Mouse (Mus musculus): ENCODE measurements at regions not wholly inside any gene's neighbourhood (a gene's known extent, or its start where the extent isn't known, plus 50 kb on each side); places are given as distances from the start of the nearest gene placed in this dataset.

- DNase-seq (ENCODE audit: extremely low spot score, low read depth, low spot score) = no peak
These were observed 256.7 kb downstream of the Tgfb2 start for GRCm38 (mm10) chr1:186448841-186449650.

GRCm38 (mm10) chr1:186447521-186447920 is 258.3 kb downstream of the Tgfb2 start:
- no peak for DNase-seq (ENCODE audit: extremely low spot score, low read depth, low spot score)

DNA sequence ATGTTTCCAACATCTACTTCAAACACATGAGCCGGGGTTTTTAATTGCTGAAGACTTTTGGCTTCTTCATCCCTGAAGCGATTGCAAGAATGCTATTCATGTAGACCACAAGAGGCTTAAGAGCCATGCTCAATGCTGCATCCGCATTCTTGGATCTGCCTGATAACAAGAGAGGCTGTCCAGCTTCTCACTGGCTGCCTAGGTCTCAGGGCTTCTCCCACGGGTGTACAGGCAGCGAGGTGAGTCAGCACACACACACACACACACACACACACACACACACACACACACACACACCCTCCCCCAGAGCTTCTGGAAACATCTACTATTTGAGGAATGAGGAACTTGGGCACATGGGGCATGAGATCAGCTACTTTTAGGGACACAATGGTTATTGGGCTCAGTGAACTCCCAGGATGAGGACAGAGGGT is 261.1 kb downstream of the Tgfb2 start:
- no peak for DNase-seq (ENCODE audit: extremely low spot score, low read depth, low spot score)

- no peak for DNase-seq (ENCODE audit: extremely low spot score, low read depth, low spot score)
These were observed 263.6 kb downstream of the Tgfb2 start for GRCm38 (mm10) chr1:186442160-186442559.

DNA sequence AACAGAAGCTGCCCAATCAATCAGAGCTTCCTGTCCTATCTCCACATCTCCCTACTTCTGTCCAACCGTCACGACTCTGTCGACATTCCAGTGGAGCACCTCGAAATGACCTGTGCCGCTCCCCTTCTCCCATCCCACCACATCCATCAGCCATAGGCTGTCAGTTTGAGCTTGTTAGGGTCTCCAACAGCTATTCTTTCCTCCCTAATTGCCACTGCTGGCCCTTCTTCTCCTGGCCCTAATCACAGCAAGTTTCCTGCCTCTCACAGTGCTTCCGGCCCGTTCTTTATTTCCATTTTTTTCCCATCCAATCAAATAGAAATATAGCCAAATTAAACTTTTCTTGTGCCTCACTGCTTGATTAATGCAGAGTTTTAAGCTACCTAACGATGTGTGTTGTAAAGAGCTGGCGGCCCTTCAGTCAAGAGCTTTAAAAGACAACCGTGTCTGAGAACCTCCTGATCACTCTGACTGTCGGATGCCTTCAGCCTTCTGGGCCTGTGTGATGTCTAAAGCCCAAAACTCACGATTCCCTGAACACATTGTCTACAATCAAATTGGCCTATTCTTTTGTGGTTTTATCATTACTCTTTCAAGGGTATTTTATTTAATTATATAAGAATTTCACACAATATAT is 270.3 kb downstream of the Tgfb2 start:
- no peak for DNase-seq (ENCODE audit: extremely low spot score, low read depth, low spot score)

- no peak for DNase-seq (ENCODE audit: extremely low spot score, low read depth, low spot score)
These were observed 271.0 kb downstream of the Tgfb2 start for GRCm38 (mm10) chr1:186434782-186435181.

- DNase-seq (ENCODE audit: extremely low spot score, low read depth, low spot score) = no peak
These were observed 271.8 kb downstream of the Tgfb2 start for GRCm38 (mm10) chr1:186434007-186434406.

DNA sequence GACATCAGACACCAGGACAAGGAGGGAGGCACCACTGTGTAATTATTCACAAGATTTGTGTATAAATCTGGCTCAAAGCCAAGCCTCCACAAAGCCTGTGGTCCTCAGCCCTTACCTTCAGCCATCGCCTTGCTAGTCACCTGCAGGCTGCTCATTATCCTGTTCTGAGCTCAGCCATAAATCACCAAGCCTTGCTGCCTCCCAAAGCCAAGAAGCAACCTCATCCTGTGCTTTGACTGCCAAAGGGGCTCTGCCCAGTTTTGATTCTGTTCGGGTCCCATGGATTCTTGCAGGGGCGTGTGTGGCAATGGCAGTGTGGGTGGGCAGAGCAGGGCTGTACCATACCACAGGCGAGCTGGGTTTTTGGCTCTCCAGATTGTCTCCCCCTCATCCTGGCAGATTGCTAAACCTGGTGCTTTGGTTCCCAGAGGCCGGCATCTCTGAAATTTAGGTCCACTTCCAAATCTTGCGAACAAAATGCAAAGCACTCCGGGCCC is 272.6 kb downstream of the Tgfb2 start:
- DNase-seq (ENCODE audit: extremely low spot score, low read depth, low spot score) = no peak

DNA sequence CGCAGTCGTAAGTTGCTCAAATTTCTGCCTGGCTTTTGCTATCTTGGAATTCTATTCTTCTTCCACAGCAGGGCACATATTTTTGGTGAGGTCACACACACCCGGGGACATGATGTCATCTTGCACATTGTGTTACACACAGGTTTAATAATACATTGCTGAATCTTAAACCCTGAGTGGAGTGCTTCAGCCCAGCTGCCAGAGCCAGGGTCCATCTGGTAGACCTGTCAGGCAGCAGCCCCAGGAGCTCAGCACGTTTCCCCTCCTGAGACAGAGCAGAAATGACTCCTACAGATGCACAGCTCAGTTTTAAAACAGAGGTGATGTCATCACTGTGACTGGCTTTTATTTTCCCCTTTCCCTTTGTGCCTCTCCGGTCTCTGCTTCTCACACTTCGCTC is 280.4 kb downstream of the Tgfb2 start:
- no peak for DNase-seq (ENCODE audit: extremely low spot score, low read depth, low spot score)

DNA sequence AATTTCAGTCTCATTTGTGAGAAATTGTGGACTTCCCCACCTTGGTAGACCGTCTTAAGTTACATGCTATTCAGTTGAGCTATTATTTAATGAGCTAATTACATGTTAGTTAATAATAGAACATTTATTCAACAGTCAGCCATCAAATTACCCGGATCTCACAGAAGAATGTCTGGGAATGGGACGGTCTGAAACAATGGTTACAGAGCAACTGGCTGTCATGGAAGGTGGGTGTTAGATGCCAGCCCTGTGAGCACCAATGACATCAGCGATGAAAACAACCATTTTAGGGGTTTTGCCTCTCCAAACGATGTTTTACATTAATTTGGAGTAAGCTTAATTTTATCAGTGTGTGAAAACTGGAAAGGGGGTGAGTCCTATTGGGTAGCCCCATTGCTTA is 281.7 kb downstream of the Tgfb2 start:
- no peak for DNase-seq (ENCODE audit: extremely low spot score, low read depth, low spot score)

GRCm38 (mm10) chr1:186417101-186417500 is 288.7 kb downstream of the Tgfb2 start:
- no peak for DNase-seq (ENCODE audit: extremely low spot score, low read depth, low spot score)

DNA sequence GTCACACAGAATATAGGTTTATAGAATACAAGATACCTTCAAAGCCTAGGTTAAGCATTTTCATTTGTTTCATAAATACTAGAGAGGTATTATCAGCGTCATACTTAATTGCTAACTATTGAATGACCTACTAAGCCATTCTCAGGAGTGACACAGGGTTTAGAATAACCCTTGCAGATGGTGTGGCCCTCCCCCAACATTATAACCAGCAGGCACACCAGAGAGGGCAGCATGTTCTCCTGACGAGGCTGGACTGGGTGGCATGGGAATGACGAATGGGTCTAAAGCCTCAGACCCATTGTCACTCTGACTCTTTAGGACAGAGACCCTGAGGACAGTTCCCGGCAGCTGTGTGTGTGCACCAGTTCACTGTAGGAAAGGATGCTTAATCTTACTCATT is 290.5 kb downstream of the Tgfb2 start:
- no peak for DNase-seq (ENCODE audit: extremely low spot score, low read depth, low spot score)

GRCm38 (mm10) chr1:186413886-186414245 is 291.9 kb downstream of the Tgfb2 start:
- DNase-seq (ENCODE audit: extremely low spot score, low read depth, low spot score) = no peak

DNA sequence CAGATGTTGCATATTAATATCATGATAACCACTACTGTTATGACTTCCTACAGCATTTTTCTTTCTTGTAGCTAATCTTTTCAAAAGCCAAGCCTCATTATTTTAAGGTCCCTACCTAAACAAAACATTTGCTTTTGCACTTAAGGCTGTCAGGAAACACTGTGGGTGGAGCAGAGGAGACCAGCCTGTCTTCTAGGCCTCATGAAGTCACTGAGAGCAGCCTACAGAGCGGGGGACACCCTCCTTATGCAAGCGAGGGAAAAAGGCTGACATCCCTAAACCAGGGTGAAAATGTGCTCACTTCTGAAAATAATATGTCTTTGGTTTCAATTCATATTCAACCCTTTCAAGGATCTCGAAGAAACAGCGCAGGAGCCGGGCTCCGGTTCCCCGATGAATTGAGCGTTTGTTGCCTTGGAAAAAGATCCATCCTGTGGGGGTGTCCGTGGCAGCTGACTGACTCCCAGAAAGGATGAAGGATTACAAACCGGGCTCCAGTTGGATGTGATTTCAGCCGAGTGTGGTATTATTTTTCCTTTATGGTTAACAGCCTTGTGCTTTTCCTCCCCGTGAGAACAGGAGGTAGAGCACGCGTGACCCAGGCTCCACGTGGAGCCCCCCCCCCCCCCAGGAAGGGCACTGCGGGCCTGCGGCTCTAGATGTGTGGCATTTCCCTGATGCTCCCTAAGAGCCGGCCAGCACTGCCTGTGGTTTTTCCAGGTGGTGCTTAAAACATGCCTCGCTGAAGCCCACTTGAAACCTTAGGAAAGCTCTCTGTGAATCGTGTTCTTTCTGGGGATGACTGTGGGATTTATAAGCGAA is 292.5 kb downstream of the Tgfb2 start:
- no peak for DNase-seq (ENCODE audit: extremely low spot score, low read depth, low spot score)

DNA sequence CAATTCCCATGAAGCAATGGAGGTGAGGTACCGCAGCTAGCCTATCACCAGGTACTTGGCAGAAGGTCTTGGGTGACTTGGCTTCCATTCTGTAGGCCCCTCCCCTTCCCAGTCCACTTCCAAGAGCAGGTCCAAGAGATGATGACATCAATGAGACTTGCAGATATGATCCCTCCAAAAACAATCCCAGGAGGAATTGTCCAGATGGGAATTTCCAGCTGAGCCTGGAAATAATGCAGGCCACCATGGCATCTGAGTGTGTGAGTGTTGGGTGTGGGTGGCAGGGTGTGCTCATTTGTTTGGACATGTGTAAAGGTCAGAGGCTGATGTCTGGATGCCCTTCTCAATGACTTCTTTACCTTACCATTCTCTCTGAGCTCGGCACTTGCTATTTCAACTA is 293.5 kb downstream of the Tgfb2 start:
- DNase-seq (ENCODE audit: extremely low spot score, low read depth, low spot score) = no peak

- DNase-seq (ENCODE audit: extremely low spot score, low read depth, low spot score) = no peak
These were observed 291.9 kb upstream of the Lyplal1 start for GRCm38 (mm10) chr1:186408986-186409441.

- DNase-seq (ENCODE audit: extremely low spot score, low read depth, low spot score) = no peak
These were observed 290.5 kb upstream of the Lyplal1 start for GRCm38 (mm10) chr1:186407656-186408055.

GRCm38 (mm10) chr1:186405693-186406092 is 288.6 kb upstream of the Lyplal1 start:
- no peak for DNase-seq (ENCODE audit: extremely low spot score, low read depth, low spot score)

DNA sequence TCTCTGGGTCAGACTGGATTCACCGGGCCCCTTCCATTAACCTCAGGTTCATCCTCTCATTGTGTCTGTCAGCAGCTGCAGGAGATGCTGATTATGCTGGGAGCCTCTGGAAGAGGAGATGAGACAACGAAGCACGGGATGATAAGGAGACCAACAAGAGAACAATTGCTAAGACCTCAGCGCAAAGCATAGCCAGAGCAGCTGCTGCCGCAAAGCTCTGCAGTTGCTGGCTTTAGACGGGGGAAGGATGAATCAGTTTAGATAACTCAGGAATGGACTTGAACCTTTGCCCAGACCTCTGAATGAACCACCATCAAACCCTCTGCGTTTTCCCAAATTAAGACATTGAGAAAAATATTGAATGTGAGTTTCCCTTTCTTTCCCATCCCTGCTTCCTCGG is 282.7 kb upstream of the Lyplal1 start:
- DNase-seq (ENCODE audit: extremely low spot score, low read depth, low spot score) = no peak

DNA sequence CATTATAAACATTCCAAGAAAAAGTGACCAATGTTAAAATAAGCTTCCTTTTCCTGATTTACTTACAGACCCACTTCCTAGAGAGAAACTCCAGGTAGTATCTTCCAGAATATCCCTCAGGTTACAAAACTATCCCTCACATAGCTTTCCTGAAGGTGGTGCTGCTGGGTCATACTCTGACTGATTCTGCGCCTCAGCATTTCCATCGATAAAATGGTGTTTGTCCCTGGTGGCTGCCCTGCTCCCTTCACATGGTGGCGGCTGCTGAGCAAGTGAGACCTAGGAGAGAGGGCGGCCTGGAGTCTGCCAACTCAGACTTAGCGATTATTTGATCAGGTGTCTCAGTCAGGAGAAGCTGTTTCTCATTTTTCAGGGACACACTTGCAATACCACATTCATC is 275.9 kb upstream of the Lyplal1 start:
- no peak for DNase-seq (ENCODE audit: extremely low spot score, low read depth, low spot score)

- DNase-seq (ENCODE audit: extremely low spot score, low read depth, low spot score) = no peak
These were observed 267.3 kb upstream of the Lyplal1 start for GRCm38 (mm10) chr1:186384440-186384839.
